Mouse (Mus musculus): ENCODE measurements at regions not wholly inside any gene's neighbourhood (a gene's known extent, or its start where the extent isn't known, plus 50 kb on each side); places are given as distances from the start of the nearest gene placed in this dataset.
"Not testable (repeated sequence)": the region's sequence is repeated elsewhere in the genome, so short reads cannot be mapped to it uniquely, and the experiment has no call there.

- Histone ChIP-seq H3K4me3 (no peak overlapping the region), H3K27me3 (ENCODE audit: control insufficient read depth, insufficient read depth, low read length) (no peaks in the 10 kb centered on the region), H3K9ac (ENCODE audit: low read depth, low read length) (no peak overlapping the region), H3K79me2 (replicated peaks; ENCODE audit: control insufficient read depth, insufficient read depth, low read length) (no peaks in the 10 kb centered on the region), H3K4me1 (ENCODE audit: control insufficient read depth, insufficient read depth, low read length) (no peaks in the 10 kb centered on the region), H3K36me3 (ENCODE audit: control insufficient read depth, insufficient read depth, low read length) (no peaks in the 10 kb centered on the region), H3K27ac (no peak overlapping the region)
- DNase-seq: no peak
- WGBS: 71% methylated on average over 1 of the region's 1 CpGs
- TF ChIP-seq POLR2A (IDR thresholded peaks at IDR 0.05; ENCODE audit: insufficient read depth, low read depth, low read length): no peak
- TF ChIP-seq EP300 (IDR thresholded peaks at IDR 0.05; ENCODE audit: insufficient read depth, low read depth, low read length): no peak
- no peak for TF ChIP-seq CTCF (IDR thresholded peaks at IDR 0.05)
- intact Hi-C loops (cut with DNase I): no loop called here
Measured at GRCm38 (mm10) chr16:86823496-86823895, 530.5 kb upstream of the N6amt1 start.

DNA sequence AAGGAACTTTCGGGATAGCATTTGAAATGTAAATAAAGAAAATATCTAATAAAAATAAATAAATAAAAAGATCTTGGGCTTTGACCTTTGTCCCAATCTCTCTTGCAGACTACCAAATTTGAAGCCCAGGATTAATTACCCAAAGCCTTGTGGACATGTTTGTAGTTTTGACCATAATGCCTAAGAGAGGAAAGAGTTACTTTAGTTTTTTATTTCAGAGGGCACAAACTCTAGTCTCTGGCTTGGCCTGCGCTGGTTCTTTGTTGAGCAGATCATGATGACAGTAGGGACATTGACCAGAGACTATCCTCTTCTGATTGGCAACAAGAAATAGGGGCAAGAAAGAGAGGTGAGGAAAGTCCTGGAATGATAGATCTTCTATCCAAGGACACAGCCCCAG is 532.4 kb upstream of the N6amt1 start:
- no peak for DNase-seq
- no peaks in the 10 kb centered on the region for H3K36me3 ChIP-seq (ENCODE audit: control insufficient read depth, insufficient read depth, low read length)
- peaks cover 2% of the 10 kb centered on the region for H3K4me1 ChIP-seq (ENCODE audit: control insufficient read depth, insufficient read depth, low read length)
- no peak overlapping the region for H3K4me3 ChIP-seq
- intact Hi-C loops (cut with DNase I): no loop called here
- H3K9ac ChIP-seq (ENCODE audit: low read depth, low read length): no peak overlapping the region
- TF ChIP-seq CTCF (IDR thresholded peaks at IDR 0.05): no peak
- no peak for TF ChIP-seq EP300 (IDR thresholded peaks at IDR 0.05; ENCODE audit: insufficient read depth, low read depth, low read length)
- no peak for TF ChIP-seq POLR2A (IDR thresholded peaks at IDR 0.05; ENCODE audit: insufficient read depth, low read depth, low read length)
- no peaks in the 10 kb centered on the region for H3K79me2 ChIP-seq (replicated peaks; ENCODE audit: control insufficient read depth, insufficient read depth, low read length)
- WGBS: 96% methylated on average over 2 of the region's 2 CpGs
- no peak overlapping the region for H3K27ac ChIP-seq
- no peaks in the 10 kb centered on the region for H3K27me3 ChIP-seq (ENCODE audit: control insufficient read depth, insufficient read depth, low read length)

DNA sequence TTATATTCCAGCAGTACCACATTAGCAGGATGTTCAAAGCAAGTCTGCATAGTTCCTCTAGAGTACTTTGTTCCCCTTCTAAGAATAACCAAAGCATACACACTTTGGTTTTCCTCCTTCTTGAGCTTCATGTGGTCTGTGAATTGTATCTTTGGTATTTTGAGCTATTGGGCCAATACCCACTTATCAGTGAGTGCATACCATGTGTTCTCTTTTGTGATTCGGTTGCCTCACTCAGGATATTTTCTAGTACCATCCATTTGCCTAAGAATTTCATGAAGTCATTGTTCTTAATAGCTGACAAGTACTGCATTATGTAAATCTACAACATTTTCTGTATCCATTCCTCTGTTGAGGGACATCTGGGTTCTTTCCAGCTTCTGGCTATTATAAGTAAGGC is 535.3 kb upstream of the N6amt1 start:
- H3K36me3 ChIP-seq (ENCODE audit: control insufficient read depth, insufficient read depth, low read length); H3K4me3 ChIP-seq; H3K4me1 ChIP-seq (ENCODE audit: control insufficient read depth, insufficient read depth, low read length); intact Hi-C loops (cut with DNase I); H3K9ac ChIP-seq (ENCODE audit: low read depth, low read length); H3K27me3 ChIP-seq (ENCODE audit: control insufficient read depth, insufficient read depth, low read length); H3K27ac ChIP-seq; DNase-seq; H3K79me2 ChIP-seq (replicated peaks; ENCODE audit: control insufficient read depth, insufficient read depth, low read length): not testable (repeated sequence)
- 64% methylated on average over 1 of the region's 1 CpGs for WGBS

DNA sequence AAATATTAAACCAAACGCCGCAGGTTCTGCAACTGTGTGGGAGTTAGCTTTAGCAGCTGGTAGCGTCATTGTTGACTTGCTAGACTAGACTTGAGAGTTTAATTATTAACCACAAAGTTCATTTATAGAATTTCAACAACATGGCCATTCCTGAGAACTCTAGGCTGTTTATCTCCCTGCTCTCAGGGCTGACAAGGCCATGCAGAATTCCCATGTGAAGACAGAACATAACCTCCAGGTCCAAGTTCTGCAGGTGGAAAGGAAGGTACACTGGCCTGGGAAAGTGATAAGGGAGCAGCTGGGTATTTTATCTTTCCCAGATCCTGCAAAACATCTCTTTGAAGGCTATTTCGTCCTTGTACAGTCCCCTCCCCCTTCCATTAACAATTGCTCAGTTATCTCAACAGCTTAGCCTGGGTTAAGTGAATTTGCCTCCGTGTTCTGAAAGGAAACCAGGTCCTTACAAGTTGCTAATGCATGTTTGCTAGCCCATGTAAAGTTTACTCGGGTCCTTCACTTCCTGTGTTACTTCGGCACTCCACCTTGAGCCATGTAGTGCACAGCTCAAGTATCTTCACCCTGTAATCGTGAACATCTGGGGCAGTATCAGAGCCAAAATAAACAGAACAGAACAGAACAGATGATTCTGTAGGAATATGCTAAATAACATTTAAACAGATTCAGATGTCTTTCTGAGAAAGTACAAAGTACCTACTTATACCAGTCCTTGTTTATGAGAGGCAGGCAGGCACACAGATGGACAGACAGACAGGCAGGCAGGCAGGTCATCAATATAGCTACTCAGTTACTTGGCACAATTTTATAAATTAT is 537.0 kb upstream of the N6amt1 start:
- Histone ChIP-seq H3K4me1 (ENCODE audit: control insufficient read depth, insufficient read depth, low read length) (peaks cover 2% of the 10 kb centered on the region), H3K27ac (no peak overlapping the region), H3K36me3 (ENCODE audit: control insufficient read depth, insufficient read depth, low read length) (no peaks in the 10 kb centered on the region), H3K27me3 (ENCODE audit: control insufficient read depth, insufficient read depth, low read length) (no peaks in the 10 kb centered on the region), H3K79me2 (replicated peaks; ENCODE audit: control insufficient read depth, insufficient read depth, low read length) (no peaks in the 10 kb centered on the region), H3K9ac (ENCODE audit: low read depth, low read length) (no peak overlapping the region), H3K4me3 (no peak overlapping the region)
- WGBS: 29% methylated on average over 8 of the region's 8 CpGs
- intact Hi-C loops (cut with DNase I): no loop called here
- TF ChIP-seq CTCF (IDR thresholded peaks at IDR 0.05) (no peak), EP300 (IDR thresholded peaks at IDR 0.05; ENCODE audit: insufficient read depth, low read depth, low read length) (no peak), POLR2A (IDR thresholded peaks at IDR 0.05; ENCODE audit: insufficient read depth, low read depth, low read length) (no peak)
- no peak for DNase-seq

DNA sequence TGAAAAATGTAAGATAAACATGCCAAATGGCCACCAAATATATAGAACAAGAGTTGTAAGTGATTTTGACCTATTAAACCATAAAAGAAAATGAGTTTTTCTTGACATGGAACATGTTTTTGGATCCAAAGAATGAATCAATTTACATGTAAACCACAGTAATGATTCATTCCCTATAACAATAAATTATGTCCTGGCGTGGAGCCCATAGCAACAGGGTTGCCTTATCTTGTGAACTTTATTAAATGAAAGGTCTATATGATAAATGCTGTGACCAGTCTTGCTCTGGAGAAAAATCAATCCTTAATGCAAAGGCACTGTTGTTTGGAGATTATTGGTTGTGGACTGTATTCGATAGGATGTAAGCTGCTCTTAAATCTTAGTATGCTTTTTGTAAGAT is 538.0 kb upstream of the N6amt1 start:
- Histone ChIP-seq H3K27me3 (ENCODE audit: control insufficient read depth, insufficient read depth, low read length) (no peaks in the 10 kb centered on the region), H3K4me3 (no peak overlapping the region), H3K4me1 (ENCODE audit: control insufficient read depth, insufficient read depth, low read length) (peaks cover 2% of the 10 kb centered on the region), H3K36me3 (ENCODE audit: control insufficient read depth, insufficient read depth, low read length) (no peaks in the 10 kb centered on the region), H3K27ac (no peak overlapping the region), H3K79me2 (replicated peaks; ENCODE audit: control insufficient read depth, insufficient read depth, low read length) (no peaks in the 10 kb centered on the region), H3K9ac (ENCODE audit: low read depth, low read length) (no peak overlapping the region)
- intact Hi-C loops (cut with DNase I): no loop called here
- no peak for TF ChIP-seq POLR2A (IDR thresholded peaks at IDR 0.05; ENCODE audit: insufficient read depth, low read depth, low read length)
- TF ChIP-seq CTCF (IDR thresholded peaks at IDR 0.05): no peak
- TF ChIP-seq EP300 (IDR thresholded peaks at IDR 0.05; ENCODE audit: insufficient read depth, low read depth, low read length): no peak
- 84% methylated on average over 2 of the region's 2 CpGs for WGBS
- DNase-seq: no peak

DNA sequence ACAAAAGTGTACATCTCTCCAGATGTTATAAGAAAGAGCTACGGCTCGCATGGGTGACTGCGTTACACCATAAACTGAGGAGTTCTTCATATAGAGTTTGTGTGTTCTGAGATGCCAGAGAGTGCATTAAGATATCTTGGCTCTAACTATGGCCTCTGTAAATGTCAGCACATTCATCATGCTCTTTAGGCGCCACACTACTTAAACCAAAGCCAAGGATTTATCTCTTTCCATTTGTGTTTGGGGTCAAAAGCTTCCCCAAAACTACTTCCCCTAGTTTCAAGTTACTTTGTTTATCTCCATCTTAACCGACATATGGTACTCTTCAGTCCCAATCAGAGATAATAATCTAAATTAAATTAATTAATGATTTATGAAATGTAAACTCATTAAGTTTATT is 541.3 kb upstream of the N6amt1 start:
- no peaks in the 10 kb centered on the region for H3K36me3 ChIP-seq (ENCODE audit: control insufficient read depth, insufficient read depth, low read length)
- no peaks in the 10 kb centered on the region for H3K27me3 ChIP-seq (ENCODE audit: control insufficient read depth, insufficient read depth, low read length)
- H3K4me3 ChIP-seq: no peak overlapping the region
- intact Hi-C loops (cut with DNase I): no loop called here
- no peak overlapping the region for H3K27ac ChIP-seq
- H3K4me1 ChIP-seq (ENCODE audit: control insufficient read depth, insufficient read depth, low read length): peaks cover 2% of the 10 kb centered on the region
- no peak for TF ChIP-seq POLR2A (IDR thresholded peaks at IDR 0.05; ENCODE audit: insufficient read depth, low read depth, low read length)
- TF ChIP-seq CTCF (IDR thresholded peaks at IDR 0.05): no peak
- no peak for TF ChIP-seq EP300 (IDR thresholded peaks at IDR 0.05; ENCODE audit: insufficient read depth, low read depth, low read length)
- no peaks in the 10 kb centered on the region for H3K79me2 ChIP-seq (replicated peaks; ENCODE audit: control insufficient read depth, insufficient read depth, low read length)
- DNase-seq: no peak
- WGBS: 86% methylated on average over 5 of the region's 5 CpGs
- H3K9ac ChIP-seq (ENCODE audit: low read depth, low read length): no peak overlapping the region

Measured in heart, adult 2 months (tissue).